13 mouse cellular contexts compared by ENCODE assay signal in genomic region chr14:77679877-77680276, GRCm38 (mm10).
DNase-seq lines count a peak whose midpoint lies in the region; ATAC-seq lines count a peak whose summit lies in the region.
"Had no signal": no experiment of that assay in that cellular context is flagged by ENCODE, and none has a peak within 500 bp of the region (broad histone marks: within the 10 kb centered on the region; RNA-seq: fewer than 3 reads in every experiment).

No protein-coding gene starts in this region.

- no peak overlapping the region for H3K9ac ChIP-seq in heart, embryonic 14.5 days (ENCODE audit: low read length)
- no peak overlapping the region for H3K9ac ChIP-seq in midbrain, embryonic 13.5 days (replicated peaks)
- H3K9ac ChIP-seq in hindbrain, embryonic 16.5 days (ENCODE audit: low read depth, low read length) = no peak overlapping the region
- H3K9ac ChIP-seq: intestine, embryonic 15.5 days; limb, embryonic 13.5 days; lung, embryonic 15.5 days had no signal

- DNase-seq in heart, adult 9 months (ENCODE audit: low spot score in 2 of 2) = no peak
- peak; percentile 7 for DNase-seq in midbrain, embryonic 10.5 days (ENCODE audit: low spot score)
- DNase-seq in retina, postnatal 1 day = peak; percentile 77
- no peak for DNase-seq in adrenal gland, adult 8-10 months
- DNase-seq: adrenal gland, postnatal 25 days had no signal

- H3K9me3 ChIP-seq in heart, embryonic 14.5 days (ENCODE audit: control insufficient read depth, low read length) = no peaks in the 10 kb centered on the region
- H3K9me3 ChIP-seq in midbrain, embryonic 10.5 days (replicated peaks) = no peaks in the 10 kb centered on the region
- no peaks in the 10 kb centered on the region for H3K9me3 ChIP-seq in midbrain, embryonic 13.5 days
- H3K9me3 ChIP-seq in hindbrain, embryonic 16.5 days (ENCODE audit: control insufficient read depth, low read length) = no peaks in the 10 kb centered on the region
- H3K9me3 ChIP-seq: forebrain, embryonic 10.5 days; intestine, embryonic 15.5 days; limb, embryonic 13.5 days; lung, embryonic 15.5 days had no signal

- H3K4me3 ChIP-seq in heart, embryonic 14.5 days (ENCODE audit: control insufficient read depth in 1 of 2, insufficient read depth in 1 of 2, low read depth in 1 of 2, low read length in 2 of 2) = no peak overlapping the region
- no peak overlapping the region for H3K4me3 ChIP-seq in midbrain, embryonic 10.5 days
- H3K4me3 ChIP-seq in midbrain, embryonic 13.5 days (replicated peaks) = no peak overlapping the region
- H3K4me3 ChIP-seq in hindbrain, embryonic 16.5 days (ENCODE audit: low read length) = no peak overlapping the region
- H3K4me3 ChIP-seq: forebrain, embryonic 10.5 days; intestine, embryonic 15.5 days; limb, embryonic 13.5 days; lung, embryonic 15.5 days had no signal

- H3K27me3 ChIP-seq in heart, embryonic 14.5 days (ENCODE audit: control insufficient read depth, insufficient read depth, low read length) = no peaks in the 10 kb centered on the region
- H3K27me3 ChIP-seq in midbrain, embryonic 10.5 days (ENCODE audit: low read depth, poor library complexity, severe bottlenecking) = no peaks in the 10 kb centered on the region
- H3K27me3 ChIP-seq in midbrain, embryonic 13.5 days = no peaks in the 10 kb centered on the region
- no peaks in the 10 kb centered on the region for H3K27me3 ChIP-seq in hindbrain, embryonic 16.5 days (replicated peaks; ENCODE audit: control insufficient read depth, insufficient read depth, low read length)
- H3K27me3 ChIP-seq: intestine, embryonic 15.5 days; limb, embryonic 13.5 days; lung, embryonic 15.5 days had no signal

- H3K27ac ChIP-seq in heart, embryonic 14.5 days (replicated peaks in 1 of 2; ENCODE audit: control insufficient read depth in 1 of 2, insufficient read depth in 1 of 2, low read depth in 2 of 2, low read length in 2 of 2) = peak overlapping the region; percentile 74 to 77
- H3K27ac ChIP-seq in midbrain, embryonic 10.5 days (replicated peaks) = no peak overlapping the region
- no peak overlapping the region for H3K27ac ChIP-seq in midbrain, embryonic 13.5 days
- H3K27ac ChIP-seq in hindbrain, embryonic 16.5 days (ENCODE audit: low read depth, low read length) = no peak overlapping the region
- H3K27ac ChIP-seq: forebrain, embryonic 10.5 days; intestine, embryonic 15.5 days; limb, embryonic 13.5 days; lung, embryonic 15.5 days; stomach, postnatal 0 days had no signal

- H3K36me3 ChIP-seq in heart, embryonic 14.5 days (ENCODE audit: control insufficient read depth, insufficient read depth, low read length) = no peaks in the 10 kb centered on the region
- H3K36me3 ChIP-seq in midbrain, embryonic 10.5 days = no peaks in the 10 kb centered on the region
- H3K36me3 ChIP-seq in midbrain, embryonic 13.5 days = no peaks in the 10 kb centered on the region
- no peaks in the 10 kb centered on the region for H3K36me3 ChIP-seq in hindbrain, embryonic 16.5 days (ENCODE audit: control insufficient read depth, insufficient read depth, low read length)
- H3K36me3 ChIP-seq: forebrain, embryonic 10.5 days; intestine, embryonic 15.5 days; limb, embryonic 13.5 days; lung, embryonic 15.5 days had no signal

- H3K4me1 ChIP-seq in heart, embryonic 14.5 days (ENCODE audit: control insufficient read depth in 2 of 2, insufficient read depth in 2 of 2, low read length in 2 of 2) = peaks cover 24 to 35% of the 10 kb centered on the region in 2 experiments
- H3K4me1 ChIP-seq in midbrain, embryonic 10.5 days = no peaks in the 10 kb centered on the region
- H3K4me1 ChIP-seq in midbrain, embryonic 13.5 days (replicated peaks) = peaks cover 16% of the 10 kb centered on the region
- H3K4me1 ChIP-seq in hindbrain, embryonic 16.5 days (ENCODE audit: control insufficient read depth, insufficient read depth, low read depth, low read length) = peaks cover 2% of the 10 kb centered on the region
- H3K4me1 ChIP-seq: forebrain, embryonic 10.5 days; intestine, embryonic 15.5 days; lung, embryonic 15.5 days had no signal

- peak overlapping the region; percentile 31; the same call in 1 of the 2 replicates for H3K4me2 ChIP-seq in heart, embryonic 14.5 days (ENCODE audit: low read length)
- H3K4me2 ChIP-seq in midbrain, embryonic 13.5 days (replicated peaks) = no peak overlapping the region
- H3K4me2 ChIP-seq in hindbrain, embryonic 16.5 days (ENCODE audit: low read length) = no peak overlapping the region
- H3K4me2 ChIP-seq: intestine, embryonic 15.5 days; limb, embryonic 13.5 days; lung, embryonic 15.5 days had no signal

- 34% methylated on average over 9 of the region's 9 CpGs for WGBS in heart, embryonic 14.5 days
- 92% methylated on average over 9 of the region's 9 CpGs for WGBS in midbrain, embryonic 10.5 days
- WGBS in midbrain, embryonic 13.5 days = 84% methylated on average over 9 of the region's 9 CpGs
- WGBS in hindbrain, embryonic 16.5 days = 66% methylated on average over 9 of the region's 9 CpGs

- no peak for ATAC-seq in heart, embryonic 14.5 days (ENCODE audit: insufficient number of reproducible peaks, insufficient read depth, low FRiP score, low read depth)
- ATAC-seq in midbrain, embryonic 13.5 days = no peak
- peak; percentile 68; the same call in 1 of the 2 replicates for ATAC-seq in hindbrain, embryonic 16.5 days
- ATAC-seq: intestine, embryonic 15.5 days had no signal

Comparison
In these comparisons a context has a peak if more than half of its experiments do, and no peak if none do; other contexts are left out.
1. H3K27ac ChIP-seq: peak in heart, embryonic 14.5 days (2 of 2); none in midbrain, embryonic 10.5 days (single experiment), midbrain, embryonic 13.5 days (single experiment) and hindbrain, embryonic 16.5 days (single experiment).
2. DNase-seq: peak in midbrain, embryonic 10.5 days (single experiment) and retina, postnatal 1 day (single experiment); none in heart, adult 9 months (0 of 2) and adrenal gland, adult 8-10 months (single experiment).